ENCODE assay signal across 9 mouse cellular contexts in the genomic region with DNA sequence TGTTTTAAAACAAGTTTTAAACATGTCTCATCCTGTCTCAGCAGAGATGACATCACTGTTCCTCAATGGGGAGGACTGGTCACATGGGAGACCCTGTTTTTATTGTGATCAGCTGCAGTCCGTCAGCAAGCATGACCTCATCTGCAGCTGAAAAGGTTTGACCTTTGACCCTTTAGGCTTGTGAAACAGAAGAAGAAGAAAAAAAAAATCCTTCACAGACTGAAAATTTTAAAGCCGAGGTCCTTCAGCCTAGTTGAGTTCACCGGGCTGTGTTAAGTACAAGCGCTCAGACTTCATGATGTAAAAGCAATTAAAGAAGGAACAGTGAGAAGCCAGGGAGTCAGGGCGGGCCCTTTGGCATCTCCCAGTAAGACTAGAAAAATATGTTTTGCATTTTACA.
DNase-seq lines count a peak whose midpoint lies in the region; ATAC-seq and TF ChIP-seq lines count a peak whose summit lies in the region.
"Had no signal": no experiment of that assay in that cellular context is flagged by ENCODE, and none has a peak within 500 bp of the region (broad histone marks: within the 10 kb centered on the region; RNA-seq: fewer than 3 reads in every experiment).

No protein-coding gene starts in this region.

- H3K36me3 ChIP-seq in stomach, embryonic 14.5 days (ENCODE audit: control insufficient read depth, insufficient read depth, low read length): no peaks in the 10 kb centered on the region
- H3K36me3 ChIP-seq in stomach, postnatal 0 days (ENCODE audit: control insufficient read depth, insufficient read depth, low read length): no peaks in the 10 kb centered on the region
- H3K36me3 ChIP-seq in kidney, embryonic 15.5 days: no peaks in the 10 kb centered on the region

- no peak overlapping the region for H3K4me3 ChIP-seq in stomach, embryonic 14.5 days (ENCODE audit: low read depth, low read length)
- no peak overlapping the region for H3K4me3 ChIP-seq in stomach, postnatal 0 days (ENCODE audit: low read depth, low read length)
- H3K4me3 ChIP-seq in kidney, embryonic 15.5 days (replicated peaks): no peak overlapping the region

- no peak overlapping the region for H3K9ac ChIP-seq in stomach, embryonic 14.5 days (replicated peaks; ENCODE audit: low read depth, low read length)
- H3K9ac ChIP-seq in stomach, postnatal 0 days (ENCODE audit: low read length): no peak overlapping the region
- no peak overlapping the region for H3K9ac ChIP-seq in kidney, embryonic 15.5 days

- H3K9me3 ChIP-seq in stomach, embryonic 14.5 days (ENCODE audit: control insufficient read depth, low read depth, low read length): no peaks in the 10 kb centered on the region
- no peaks in the 10 kb centered on the region for H3K9me3 ChIP-seq in stomach, postnatal 0 days (ENCODE audit: control insufficient read depth, low read length)
- H3K9me3 ChIP-seq in kidney, embryonic 15.5 days (replicated peaks): no peaks in the 10 kb centered on the region

- DNase-seq in adrenal gland, adult (ENCODE audit: inconsistent age in 2 of 2, low spot score in 1 of 2): peak; percentile 8 to 35
- no peak for DNase-seq in adrenal gland, adult 8-10 months
- no peak for DNase-seq in stomach, postnatal 0 days (ENCODE audit: low spot score)
- peak; percentile 34 for DNase-seq in retina, postnatal 1 day
- no peak for DNase-seq in right cerebral cortex, adult 18-20 months
- no peak for DNase-seq in right cerebral cortex, postnatal 36 days (ENCODE audit: low spot score in 2 of 2)
- DNase-seq: cerebellum, postnatal 14 days had no signal

- 44% methylated on average over 5 of the region's 5 CpGs for WGBS in stomach, embryonic 14.5 days
- WGBS in stomach, postnatal 0 days: 45% methylated on average over 5 of the region's 5 CpGs
- WGBS in kidney, embryonic 15.5 days: 25% methylated on average over 5 of the region's 5 CpGs

- 0 out of 2 replicates have a peak, but pooled peaks have one; percentile 14 for ATAC-seq in stomach, embryonic 14.5 days (ENCODE audit: insufficient number of reproducible peaks, insufficient read depth, low FRiP score, low read depth)
- no peak; the same call in 1 of the 2 replicates for ATAC-seq in stomach, postnatal 0 days (ENCODE audit: low FRiP score, low TSS enrichment)
- ATAC-seq in kidney, embryonic 15.5 days (replicated peaks; ENCODE audit: low FRiP score): 0 out of 2 replicates have a peak, but pooled peaks have one; percentile 59

- no peak overlapping the region for H3K27ac ChIP-seq in stomach, embryonic 14.5 days (ENCODE audit: low read length)
- no peak overlapping the region for H3K27ac ChIP-seq in stomach, postnatal 0 days (replicated peaks)
- H3K27ac ChIP-seq in kidney, embryonic 15.5 days: no peak overlapping the region

- H3K4me2 ChIP-seq in stomach, embryonic 14.5 days (replicated peaks; ENCODE audit: low read depth, low read length): no peak overlapping the region
- no peak overlapping the region for H3K4me2 ChIP-seq in stomach, postnatal 0 days (replicated peaks; ENCODE audit: low read depth)
- no peak overlapping the region for H3K4me2 ChIP-seq in kidney, embryonic 15.5 days

- no peak for TF ChIP-seq EP300 in stomach, postnatal 0 days (optimal IDR thresholded peaks at IDR 0.05)

- no peaks in the 10 kb centered on the region for H3K4me1 ChIP-seq in stomach, embryonic 14.5 days (ENCODE audit: control insufficient read depth, insufficient read depth, low read length)
- no peaks in the 10 kb centered on the region for H3K4me1 ChIP-seq in stomach, postnatal 0 days (replicated peaks; ENCODE audit: control insufficient read depth, insufficient read depth)
- 0 out of 2 replicates have a peak, but pooled peaks cover 2% of the 10 kb centered on the region for H3K4me1 ChIP-seq in kidney, embryonic 15.5 days

- H3K27me3 ChIP-seq in stomach, embryonic 14.5 days (ENCODE audit: control insufficient read depth, insufficient read depth, low read length): no peaks in the 10 kb centered on the region
- H3K27me3 ChIP-seq in stomach, postnatal 0 days (ENCODE audit: control insufficient read depth, insufficient read depth, low read length): no peaks in the 10 kb centered on the region
- no peaks in the 10 kb centered on the region for H3K27me3 ChIP-seq in kidney, embryonic 15.5 days

- no peak for TF ChIP-seq CTCF in stomach, postnatal 0 days (IDR thresholded peaks at IDR 0.05; ENCODE audit: low read depth)

Comparison
In these comparisons a context has a peak if more than half of its experiments do, and no peak if none do; other contexts are left out.
1. DNase-seq: peak in adrenal gland, adult (2 of 2) and retina, postnatal 1 day (single experiment); none in adrenal gland, adult 8-10 months (single experiment), stomach, postnatal 0 days (single experiment), right cerebral cortex, adult 18-20 months (single experiment) and right cerebral cortex, postnatal 36 days (0 of 2).